Mouse (Mus musculus): ENCODE measurements around the gene Gatad2a.

- TF ChIP-seq CTCF (IDR thresholded peaks at IDR 0.05; ENCODE audit: low read depth, low read length) (no peak), POLR2A (IDR thresholded peaks at IDR 0.05; ENCODE audit: borderline replicate concordance, low read depth, low read length) (no peak)
These were observed 60.0 kb downstream of the Gatad2a start for GRCm38 (mm10) chr8:69936050-69936794.
